Mouse (Mus musculus) brain, embryonic 14.5 days (tissue): ENCODE data around the gene D930048N14Rik.

ENCODE experiments used
- CTCF ChIP-seq: fragments of 200-500 bp; IDR thresholded peaks from 2 replicates; pipeline ENCODE4 v1.5.1; 2012; ENCODE audit warnings: inconsistent platforms, mild to moderate bottlenecking, moderate library complexity, borderline replicate concordance; ENCODE audit not compliant: insufficient read depth, insufficient read length; ENCODE audit errors: extremely low read depth
- POLR2A ChIP-seq: fragments of 200-500 bp; IDR thresholded peaks from 2 replicates; pipeline ENCODE4 v1.6.1; 2012; ENCODE audit warnings: mild to moderate bottlenecking, inconsistent platforms, borderline replicate concordance; ENCODE audit not compliant: poor library complexity, insufficient read depth, insufficient read length, severe bottlenecking; ENCODE audit errors: extremely low read depth

DNA sequence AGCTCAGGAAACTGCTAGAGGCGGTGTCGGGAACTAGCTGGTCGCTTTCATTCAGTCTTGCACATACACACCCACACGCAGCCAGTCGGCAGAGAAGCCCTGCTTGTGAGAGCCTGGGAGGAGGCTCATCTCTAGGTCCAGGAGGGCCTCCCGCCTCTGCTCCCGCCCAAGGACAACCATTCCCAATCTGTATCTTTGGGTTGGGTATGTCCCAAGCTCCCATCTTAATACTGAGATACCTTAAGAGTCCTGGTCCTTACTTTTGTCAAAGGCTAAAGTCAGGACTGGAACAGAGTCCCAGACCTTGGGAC, 910 bp upstream of the D930048N14Rik start:
- TF ChIP-seq CTCF = no peak
- TF ChIP-seq POLR2A = no peak
